Mouse (Mus musculus) liver, embryonic 13.5 days (tissue): ENCODE measurements around the gene B4galt1. TPM values are rescaled to one million over a fixed set of nuclear protein-coding genes. Genes with fewer than 3 reads are reported as not detected.
A peak's percentile ranks its signal among the peaks of the same experiment; 100 is the strongest.
"Not testable (repeated sequence)": the region's sequence is repeated elsewhere in the genome, so short reads cannot be mapped to it uniquely, and the experiment has no call there.

ENCODE experiments used
- ATAC-seq: fragments of 200-750 bp; cut with Nextera tagmentation; 2 replicates; pipeline ENCODE4 v1.8.0; 2017; ENCODE audit warnings: low read depth, mild to moderate bottlenecking, moderate number of reproducible peaks, moderate library complexity
- DNase-seq: peaks from one replicate; pipeline ENCODE4 v3.0.0; 2022
- H3K27ac ChIP-seq: fragments of 300-500 bp; sonication (generic); 2 replicates; pipeline ENCODE4 v1.5.1; 2015; ENCODE audit warnings: moderate library complexity, mild to moderate bottlenecking, inconsistent platforms
- H3K27me3 ChIP-seq: fragments of 300-500 bp; sonication (generic); 2 replicates; pipeline ENCODE4 v1.6.1; 2015; ENCODE audit warnings: mild to moderate bottlenecking, inconsistent platforms
- H3K36me3 ChIP-seq: fragments of 300-500 bp; sonication (generic); 2 replicates; pipeline ENCODE4 v1.6.1; 2015; ENCODE audit warnings: mild to moderate bottlenecking, inconsistent platforms
- H3K4me1 ChIP-seq: fragments of 300-500 bp; sonication (generic); replicated peaks from 2 replicates; pipeline ENCODE4 v1.6.1; 2015; ENCODE audit warnings: inconsistent platforms
- H3K4me2 ChIP-seq: fragments of 300-500 bp; sonication (generic); 2 replicates; pipeline ENCODE4 v1.6.1; 2015; ENCODE audit warnings: inconsistent platforms, mild to moderate bottlenecking, moderate library complexity
- H3K4me3 ChIP-seq: fragments of 300-500 bp; sonication (generic); replicated peaks from 2 replicates; pipeline ENCODE4 v1.5.1; 2015; ENCODE audit warnings: mild to moderate bottlenecking, inconsistent platforms
- H3K9ac ChIP-seq: fragments of 300-500 bp; sonication (generic); 2 replicates; pipeline ENCODE4 v1.6.1; 2015; ENCODE audit warnings: mild to moderate bottlenecking, inconsistent platforms
- H3K9me3 ChIP-seq: fragments of 300-500 bp; sonication (generic); replicated peaks from 2 replicates; pipeline ENCODE4 v1.6.1; 2016; ENCODE audit warnings: inconsistent platforms
- WGBS: fragments of 180-500 bp; shearing (Covaris S2); methylation state at CpG from one replicate; pipeline ENCODE4 v1.1.7; 2015; ENCODE audit not compliant: insufficient replicate concordance; 5-methylcytosine and 5-hydroxymethylcytosine counted together
- polyA plus RNA-seq: library from polyadenylated mRNA; unstranded; fragments of >200 nt; fragmentation: Nextera tagmentation; extraction: Ambion mirVana; gene quantifications from 2 replicates; pipeline ENCODE4 v1.2.1, GENCODE M21; 2015

The B4galt1 gene
- polyA plus RNA-seq, 1 experiment from 2014 or later = 29.9 TPM

DNA sequence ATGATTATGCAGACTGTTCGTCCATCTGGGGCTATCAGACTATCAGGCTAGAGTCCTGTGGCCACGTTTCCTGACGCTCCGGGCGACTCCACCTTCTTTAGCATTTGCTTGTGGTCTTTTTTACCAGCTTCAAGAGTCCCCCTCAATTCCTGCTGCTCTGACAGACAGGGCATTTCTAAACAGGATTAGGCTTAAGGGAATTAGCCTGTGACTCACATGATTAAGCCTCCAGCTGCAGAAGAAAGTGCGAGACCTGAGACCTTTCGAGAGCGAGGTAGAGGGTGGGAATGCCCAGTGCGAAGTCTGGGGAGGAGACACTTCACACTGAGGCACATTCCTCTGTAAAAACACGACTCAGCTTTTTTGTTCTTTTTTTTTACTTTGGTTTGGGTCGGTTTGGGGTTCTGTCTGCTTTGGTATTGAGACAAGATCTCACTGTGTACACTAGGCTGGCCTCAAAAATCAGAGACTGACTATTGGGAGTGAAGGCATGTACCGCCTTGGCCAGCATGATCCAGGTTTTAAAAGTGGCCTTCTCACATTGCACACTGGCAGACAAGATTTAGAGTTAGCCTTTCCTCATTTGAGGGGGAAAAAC lies 37.9 kb downstream of the B4galt1 start:
- H3K27ac ChIP-seq = peak overlapping the region; percentile 19; the same call in 1 of the 2 replicates
- ATAC-seq = no peak
- H3K4me3 ChIP-seq = no peak overlapping the region
- no peak overlapping the region for H3K4me2 ChIP-seq
- H3K4me1 ChIP-seq = peaks cover 59% of the 10 kb centered on the region
- no peaks in the 10 kb centered on the region for H3K9me3 ChIP-seq
- no peaks in the 10 kb centered on the region for H3K27me3 ChIP-seq
- WGBS = 31% methylated on average over 12 of the region's 12 CpGs
- H3K36me3 ChIP-seq = peaks cover 97% of the 10 kb centered on the region
- DNase-seq = no peak
- H3K9ac ChIP-seq = no peak overlapping the region

DNA sequence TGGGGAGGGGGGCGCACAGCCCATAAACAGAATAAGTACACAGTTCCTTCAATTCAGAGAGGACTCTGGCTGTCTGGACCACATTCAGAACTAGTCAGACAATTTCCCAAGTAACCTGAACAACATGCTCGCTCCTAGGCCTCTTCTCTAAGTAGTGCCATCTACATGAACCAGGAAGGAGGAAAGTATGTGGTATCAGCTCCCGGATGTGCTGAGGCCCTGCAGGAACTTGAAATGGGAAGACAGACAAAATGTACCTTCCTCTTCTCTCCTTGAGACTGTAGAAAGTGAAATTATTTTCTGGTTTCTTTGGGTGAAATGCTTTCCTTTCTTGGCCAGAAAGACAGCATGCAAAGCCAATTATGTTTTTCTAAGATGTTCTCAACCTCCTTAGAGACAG lies 38.7 kb downstream of the B4galt1 start:
- 47% methylated on average over 3 of the region's 3 CpGs for WGBS
- H3K9ac ChIP-seq = no peak overlapping the region
- no peaks in the 10 kb centered on the region for H3K9me3 ChIP-seq
- no peak overlapping the region for H3K4me3 ChIP-seq
- ATAC-seq (no peak), DNase-seq (no peak)
- H3K4me2 ChIP-seq = no peak overlapping the region
- peak overlapping the region; percentile 19 for H3K27ac ChIP-seq
- no peaks in the 10 kb centered on the region for H3K27me3 ChIP-seq
- peaks cover 51% of the 10 kb centered on the region for H3K4me1 ChIP-seq
- H3K36me3 ChIP-seq = peaks cover 97% of the 10 kb centered on the region

DNA sequence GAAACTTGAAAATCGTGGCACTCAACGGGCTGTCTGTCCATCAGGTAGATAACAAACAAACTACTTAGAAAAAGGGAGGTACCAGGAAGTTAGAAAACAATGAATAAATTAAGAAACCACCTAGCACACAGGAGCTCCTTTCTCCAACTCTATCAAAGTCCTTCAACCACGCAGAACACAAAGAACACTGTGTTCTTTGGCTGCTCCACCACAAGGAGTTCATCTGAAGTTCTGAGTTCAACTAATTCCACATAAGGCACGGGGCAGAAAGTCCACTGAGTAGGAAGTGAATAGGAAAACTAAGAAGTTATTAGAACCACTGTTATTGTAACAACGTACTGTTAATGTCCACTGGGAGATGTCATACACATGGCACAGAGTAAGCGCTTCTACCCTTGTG lies 39.4 kb downstream of the B4galt1 start:
- no peak overlapping the region for H3K4me2 ChIP-seq
- H3K4me1 ChIP-seq = peaks cover 44% of the 10 kb centered on the region
- peaks cover 97% of the 10 kb centered on the region for H3K36me3 ChIP-seq
- H3K9me3 ChIP-seq = no peaks in the 10 kb centered on the region
- DNase-seq (no peak), ATAC-seq (no peak)
- H3K9ac ChIP-seq = no peak overlapping the region
- H3K27me3 ChIP-seq = no peaks in the 10 kb centered on the region
- no peak overlapping the region for H3K27ac ChIP-seq
- WGBS = 68% methylated on average over 6 of the region's 6 CpGs
- H3K4me3 ChIP-seq = no peak overlapping the region

DNA sequence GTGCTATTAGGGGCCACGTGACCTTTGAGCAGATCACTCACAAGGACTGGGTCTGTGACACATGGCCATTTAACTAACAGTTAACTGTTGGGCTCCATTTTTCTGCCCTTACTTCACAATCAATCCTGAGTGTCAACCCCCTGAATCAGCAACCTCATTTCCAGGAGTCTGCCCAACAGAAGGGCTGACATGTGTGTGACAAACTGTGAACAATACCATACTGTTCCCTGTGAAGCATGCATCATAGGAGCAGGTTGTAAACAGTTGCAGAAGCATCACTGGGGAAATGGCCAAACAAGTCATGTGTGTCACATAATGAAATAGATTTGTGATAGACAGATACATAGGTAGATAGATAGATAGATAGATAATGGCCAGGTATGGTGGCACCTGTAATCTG lies 40.9 kb downstream of the B4galt1 start:
- no peak for ATAC-seq
- WGBS = 88% methylated on average over 1 of the region's 1 CpGs
- Histone ChIP-seq H3K36me3 (peaks cover 98% of the 10 kb centered on the region), H3K9ac (no peak overlapping the region), H3K4me3 (no peak overlapping the region), H3K4me1 (peaks cover 29% of the 10 kb centered on the region), H3K4me2 (no peak overlapping the region), H3K27me3 (no peaks in the 10 kb centered on the region), H3K9me3 (no peaks in the 10 kb centered on the region), H3K27ac (no peak overlapping the region)
- no peak for DNase-seq

DNA sequence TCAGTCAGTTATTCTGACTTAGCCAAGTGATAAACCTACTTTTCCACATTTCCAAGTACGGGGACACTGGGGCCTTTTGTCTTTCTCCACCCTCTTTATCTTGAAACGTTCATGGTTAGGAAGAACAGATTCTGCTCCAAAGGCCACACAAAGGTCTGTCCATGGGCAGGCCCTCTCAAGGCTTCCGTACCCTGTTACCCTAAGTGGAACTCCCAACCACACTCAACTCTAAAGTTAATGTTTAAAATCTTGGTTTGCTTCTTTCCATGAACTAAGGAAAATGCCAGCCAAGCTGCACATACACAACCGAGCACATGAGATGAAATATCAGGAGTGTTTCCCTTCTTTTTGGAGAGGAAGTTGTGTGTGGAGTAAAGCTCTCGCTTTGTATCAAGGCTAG lies 43.3 kb downstream of the B4galt1 start:
- Histone ChIP-seq H3K36me3 (peaks cover 97% of the 10 kb centered on the region), H3K27me3 (no peaks in the 10 kb centered on the region), H3K9me3 (no peaks in the 10 kb centered on the region), H3K27ac (no peak overlapping the region), H3K4me1 (peaks cover 11% of the 10 kb centered on the region), H3K4me2 (no peak overlapping the region), H3K9ac (no peak overlapping the region), H3K4me3 (no peak overlapping the region)
- ATAC-seq (no peak), DNase-seq (no peak)
- 69% methylated on average over 5 of the region's 5 CpGs for WGBS

DNA sequence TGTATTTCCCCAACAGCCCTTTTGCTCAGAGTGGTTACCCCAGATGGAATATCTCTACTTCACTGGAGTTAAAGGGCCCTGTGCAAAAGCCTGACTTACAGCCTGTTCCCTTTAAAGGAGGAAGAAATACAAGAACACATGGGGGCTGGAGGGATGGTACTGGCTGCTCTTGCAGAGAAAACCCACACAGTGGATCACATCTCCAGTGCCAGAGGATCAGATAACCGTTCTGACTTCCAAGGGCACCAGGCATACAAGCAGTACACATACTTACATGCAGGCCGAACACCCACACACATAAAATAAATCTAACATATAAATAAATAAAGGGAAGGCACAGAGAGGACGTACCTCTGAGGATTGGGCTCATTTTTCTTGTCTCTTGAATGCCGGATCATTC lies 46.4 kb downstream of the B4galt1 start:
- Histone ChIP-seq H3K4me3 (no peak overlapping the region), H3K4me2 (no peak overlapping the region), H3K36me3 (peaks cover 98% of the 10 kb centered on the region), H3K9me3 (no peaks in the 10 kb centered on the region), H3K27me3 (no peaks in the 10 kb centered on the region), H3K4me1 (no peaks in the 10 kb centered on the region), H3K27ac (no peak overlapping the region), H3K9ac (no peak overlapping the region)
- DNase-seq (no peak), ATAC-seq (no peak)
- 90% methylated on average over 4 of the region's 4 CpGs for WGBS

DNA sequence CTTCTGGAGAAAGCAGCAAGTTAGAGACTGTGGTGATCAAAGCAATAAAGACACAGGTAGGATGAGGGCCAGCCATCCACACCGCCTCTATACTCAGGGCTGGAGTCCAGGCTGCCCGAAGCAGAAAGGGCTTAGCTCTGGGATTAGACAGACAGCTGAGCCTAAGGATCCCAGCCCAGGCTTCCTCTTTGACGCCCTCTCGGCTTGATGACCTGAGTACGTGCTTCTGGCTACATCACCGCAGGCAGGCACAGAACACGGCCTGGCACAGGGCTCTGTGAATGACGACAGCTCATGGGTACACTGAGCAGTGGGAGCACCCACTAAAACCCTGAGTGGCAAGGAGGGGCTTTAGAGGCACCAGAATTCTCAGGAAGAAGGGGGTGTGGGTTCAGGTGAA lies 48.4 kb downstream of the B4galt1 start:
- H3K27ac ChIP-seq = no peak overlapping the region
- peaks cover 15% of the 10 kb centered on the region for H3K4me1 ChIP-seq
- ATAC-seq = no peak
- no peak overlapping the region for H3K9ac ChIP-seq
- peaks cover 80% of the 10 kb centered on the region for H3K36me3 ChIP-seq
- no peak overlapping the region for H3K4me2 ChIP-seq
- H3K9me3 ChIP-seq = no peaks in the 10 kb centered on the region
- no peak for DNase-seq
- no peaks in the 10 kb centered on the region for H3K27me3 ChIP-seq
- 89% methylated on average over 8 of the region's 8 CpGs for WGBS
- H3K4me3 ChIP-seq = no peak overlapping the region

DNA sequence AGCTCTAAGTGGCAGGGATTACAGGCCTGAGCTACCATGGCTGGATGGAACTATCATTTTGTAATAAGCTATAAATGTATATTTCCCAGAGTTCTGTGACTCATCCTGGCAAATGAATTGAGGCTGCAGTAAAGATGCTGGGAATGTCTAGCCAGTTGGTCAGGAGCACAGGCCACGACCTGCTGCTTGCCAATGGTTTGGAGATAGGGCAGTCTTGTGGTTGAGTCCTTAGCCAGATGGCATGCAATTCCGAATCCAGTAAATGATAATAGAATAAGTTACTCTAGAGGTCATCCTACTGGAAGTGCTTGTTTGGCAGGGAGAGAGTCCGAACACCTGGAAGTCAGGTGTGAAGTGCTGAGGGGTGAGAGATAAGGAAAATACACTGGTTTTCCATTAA lies 51.0 kb downstream of the B4galt1 start:
- ATAC-seq = no peak
- H3K4me3 ChIP-seq = no peak overlapping the region
- H3K27me3 ChIP-seq = no peaks in the 10 kb centered on the region
- no peak overlapping the region for H3K4me2 ChIP-seq
- no peak overlapping the region for H3K27ac ChIP-seq
- H3K9me3 ChIP-seq = no peaks in the 10 kb centered on the region
- 84% methylated on average over 3 of the region's 3 CpGs for WGBS
- H3K4me1 ChIP-seq = peaks cover 15% of the 10 kb centered on the region
- H3K9ac ChIP-seq = no peak overlapping the region
- peaks cover 55% of the 10 kb centered on the region for H3K36me3 ChIP-seq
- no peak for DNase-seq

DNA sequence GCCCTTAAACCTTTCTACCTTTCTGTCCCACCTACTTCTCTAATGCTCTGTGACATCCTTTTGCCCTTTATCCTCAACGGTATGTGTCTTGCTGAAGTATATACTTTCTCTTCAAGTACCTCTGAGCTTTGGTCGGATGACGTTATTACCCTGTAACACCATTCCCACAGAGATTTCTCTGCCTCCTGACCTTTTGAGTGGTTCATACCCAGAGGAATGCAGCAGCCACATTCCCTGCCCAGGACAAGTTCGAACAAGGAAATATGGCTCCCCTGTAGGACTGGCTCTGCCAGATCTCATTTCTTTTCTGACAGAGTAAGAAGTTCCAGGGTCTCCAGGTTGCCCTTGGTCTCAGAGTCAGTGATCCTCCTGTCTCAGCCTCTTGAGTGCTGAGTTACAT lies 51.9 kb downstream of the B4galt1 start:
- no peak overlapping the region for H3K27ac ChIP-seq
- no peaks in the 10 kb centered on the region for H3K27me3 ChIP-seq
- ATAC-seq (no peak), DNase-seq (no peak)
- H3K4me1 ChIP-seq = peaks cover 15% of the 10 kb centered on the region
- no peak overlapping the region for H3K4me2 ChIP-seq
- H3K36me3 ChIP-seq = peaks cover 52% of the 10 kb centered on the region
- no peak overlapping the region for H3K4me3 ChIP-seq
- no peaks in the 10 kb centered on the region for H3K9me3 ChIP-seq
- no peak overlapping the region for H3K9ac ChIP-seq
- 84% methylated on average over 4 of the region's 4 CpGs for WGBS

DNA sequence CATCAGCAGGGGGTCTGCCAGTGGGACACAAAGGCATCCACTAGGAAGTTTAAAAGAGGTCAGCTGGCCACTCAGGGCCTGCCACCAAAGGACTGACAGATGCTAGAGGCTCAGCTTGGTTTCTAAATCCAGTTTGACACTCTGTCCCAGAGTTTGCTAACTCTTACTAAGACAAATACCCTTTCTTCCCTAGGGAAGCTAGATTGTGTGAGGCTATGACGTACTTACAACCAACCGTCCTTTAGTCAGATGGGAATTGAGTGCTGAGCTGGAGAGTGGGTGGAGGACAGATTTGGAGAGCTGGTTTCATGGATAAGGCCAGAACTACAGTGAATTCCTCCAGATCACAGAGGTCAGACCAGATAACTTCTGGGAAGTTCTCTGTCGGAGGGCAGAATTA lies 52.9 kb downstream of the B4galt1 start:
- WGBS = 36% methylated on average over 3 of the region's 3 CpGs
- H3K9me3 ChIP-seq = no peaks in the 10 kb centered on the region
- H3K27ac ChIP-seq = no peak overlapping the region
- H3K4me1 ChIP-seq = peaks cover 15% of the 10 kb centered on the region
- H3K4me2 ChIP-seq = no peak overlapping the region
- DNase-seq = no peak
- H3K27me3 ChIP-seq = no peaks in the 10 kb centered on the region
- H3K9ac ChIP-seq = no peak overlapping the region
- peak; percentile 48; the same call in 1 of the 2 replicates for ATAC-seq
- peaks cover 45% of the 10 kb centered on the region for H3K36me3 ChIP-seq
- H3K4me3 ChIP-seq = no peak overlapping the region

DNA sequence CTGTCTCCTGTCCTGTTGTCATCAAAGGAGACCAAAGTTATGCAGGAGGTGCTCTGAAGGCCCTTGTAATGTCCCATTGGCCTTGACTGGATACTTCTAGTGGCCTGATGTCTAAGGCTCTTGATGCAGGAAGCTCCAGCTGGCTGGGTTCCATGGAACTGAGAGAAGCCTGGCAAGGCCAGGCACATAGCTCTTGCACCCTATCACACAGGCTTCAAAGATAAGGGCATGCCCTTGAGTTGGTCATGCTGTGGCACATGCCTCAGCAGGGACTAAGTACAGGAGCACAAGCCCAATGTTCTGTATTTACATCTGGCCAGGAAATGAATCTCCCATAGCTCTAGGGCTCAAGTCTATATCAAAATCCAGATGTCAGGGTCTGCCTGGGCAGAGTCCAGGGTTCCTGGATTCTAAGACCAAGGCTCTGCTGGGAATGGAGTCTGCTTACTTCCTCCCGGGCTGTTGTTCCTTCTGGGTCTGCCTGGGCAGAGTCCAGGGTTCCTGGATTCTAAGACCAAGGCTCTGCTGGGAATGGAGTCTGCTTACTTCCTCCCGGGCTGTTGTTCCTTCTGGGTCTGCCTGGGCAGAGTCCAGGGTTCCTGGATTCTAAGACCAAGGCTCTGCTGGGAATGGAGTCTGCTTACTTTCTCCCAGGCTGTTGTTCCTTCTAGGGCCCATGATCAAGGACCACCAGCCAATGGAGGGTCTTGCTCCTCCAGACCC lies 54.8 kb downstream of the B4galt1 start:
- WGBS = 73% methylated on average over 2 of the region's 2 CpGs
- Histone ChIP-seq H3K4me1 (peaks cover 15% of the 10 kb centered on the region), H3K36me3 (peaks cover 27% of the 10 kb centered on the region)
- not testable (repeated sequence) for H3K9me3 ChIP-seq, H3K27me3 ChIP-seq, H3K9ac ChIP-seq, DNase-seq, H3K4me3 ChIP-seq, H3K4me2 ChIP-seq, H3K27ac ChIP-seq
- 0 out of 2 replicates have a peak, but pooled peaks have one; percentile 29 for ATAC-seq

DNA sequence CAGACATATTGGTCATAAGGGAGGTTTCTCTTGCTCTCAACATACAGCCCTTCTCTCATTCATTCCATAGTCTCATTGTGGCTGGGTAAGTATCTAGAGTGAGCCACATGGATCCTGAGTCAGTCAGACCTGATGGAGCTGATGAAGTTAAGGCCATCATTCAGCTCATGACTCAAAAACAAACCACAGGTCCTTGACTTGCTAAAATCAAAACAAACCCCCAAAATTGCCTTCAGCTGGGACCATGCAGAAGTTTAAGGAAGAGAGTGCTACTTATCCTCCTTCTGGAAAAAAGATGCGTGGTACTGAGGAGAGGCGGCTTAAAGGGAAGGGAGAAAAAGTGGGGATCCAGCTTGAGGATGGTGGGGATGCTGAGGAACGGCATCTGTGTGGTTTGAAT lies 58.0 kb downstream of the B4galt1 start:
- peaks cover 10% of the 10 kb centered on the region; the same call in 1 of the 2 replicates for H3K36me3 ChIP-seq
- no peak overlapping the region for H3K4me2 ChIP-seq
- no peak overlapping the region for H3K4me3 ChIP-seq
- ATAC-seq (no peak), DNase-seq (no peak)
- H3K4me1 ChIP-seq = peaks cover under 1% of the 10 kb centered on the region; the same call in 1 of the 2 replicates
- 71% methylated on average over 3 of the region's 3 CpGs for WGBS
- no peak overlapping the region for H3K27ac ChIP-seq
- no peaks in the 10 kb centered on the region for H3K27me3 ChIP-seq
- no peak overlapping the region for H3K9ac ChIP-seq
- H3K9me3 ChIP-seq = no peaks in the 10 kb centered on the region
